Mouse (Mus musculus): Measurements from ENCODE around the gene Capn10. TPM values are rescaled to one million over a fixed set of nuclear protein-coding genes. Genes with fewer than 3 reads are reported as not detected.
A peak's percentile ranks its signal among the peaks of the same experiment; 100 is the strongest.

The Capn10 gene
- 12.5 and 12.6 TPM in 2 replicates for polyA plus RNA-seq (2016; fragmentation: Nextera tagmentation; extraction: Ambion mirVana)

- ATAC-seq, result peak; percentile 99
- Histone ChIP-seq H3K27me3 (replicated peaks) (peaks cover 11% of the 10 kb centered on the region; the same call in 1 of the 2 replicates), H3K9ac (peak within 1 kb of the TSS; percentile 77), H3K4me1 (peaks cover 29% of the 10 kb centered on the region), H3K9me3 (replicated peaks) (no peaks in the 10 kb centered on the region), H3K36me3 (peaks cover 13% of the 10 kb centered on the region), H3K4me3 (peak within 1 kb of the TSS; percentile 74), H3K27ac (peak within 1 kb of the TSS; percentile 86), H3K4me2 (peak within 1 kb of the TSS; percentile 91)
- WGBS (ENCODE audit: insufficient replicate concordance), result under 1% methylated on average over 45 of the region's 45 CpGs
Observed at GRCm38 (mm10) chr1:92934182-92934827, at the start of gene Capn10. Gene Capn10, plus strand, starts transcription at chr1:92934376.

GRCm38 (mm10) chr1:92888901-92889655 lies 45.1 kb upstream of the Capn10 start:
- Histone ChIP-seq H3K27me3 (replicated peaks) (no peaks in the 10 kb centered on the region), H3K27ac (no peak overlapping the region), H3K9me3 (replicated peaks) (no peaks in the 10 kb centered on the region), H3K4me3 (no peak overlapping the region), H3K4me1 (no peaks in the 10 kb centered on the region), H3K36me3 (no peaks in the 10 kb centered on the region), H3K4me2 (no peak overlapping the region), H3K9ac (no peak overlapping the region)
- ATAC-seq, result no peak
- WGBS (ENCODE audit: insufficient replicate concordance), result 61% methylated on average over 7 of the region's 7 CpGs

- Histone ChIP-seq H3K4me1 (no peaks in the 10 kb centered on the region), H3K27me3 (replicated peaks) (no peaks in the 10 kb centered on the region; the same call in 1 of the 2 replicates), H3K9ac (no peak overlapping the region), H3K9me3 (replicated peaks) (no peaks in the 10 kb centered on the region), H3K36me3 (no peaks in the 10 kb centered on the region), H3K4me2 (no peak overlapping the region), H3K4me3 (no peak overlapping the region), H3K27ac (no peak overlapping the region)
- WGBS (ENCODE audit: insufficient replicate concordance), result 53% methylated on average over 3 of the region's 3 CpGs
- no peak for ATAC-seq
Observed at GRCm38 (mm10) chr1:92892791-92893190, 41.4 kb upstream of the Capn10 start.

DNA sequence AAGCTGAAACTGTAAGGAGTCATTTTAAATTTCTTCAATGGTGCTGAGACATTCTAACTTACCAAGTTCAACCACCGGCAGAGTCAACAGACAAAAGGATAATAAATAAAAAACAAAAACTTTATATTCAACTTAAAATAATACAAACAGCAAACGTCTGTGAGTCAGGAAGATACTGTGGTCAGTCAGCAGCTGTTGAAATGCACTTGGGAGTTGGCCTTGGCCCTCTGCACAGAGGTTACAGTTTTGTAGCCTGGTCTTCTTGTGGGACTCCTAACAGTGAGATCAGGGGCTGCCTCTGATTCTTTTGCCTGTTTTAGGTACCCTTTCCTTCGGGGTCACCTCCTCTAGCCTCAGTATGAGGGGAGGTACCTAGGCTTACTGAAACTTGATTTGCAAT lies 40.3 kb upstream of the Capn10 start:
- no peak overlapping the region for H3K4me3 ChIP-seq
- ATAC-seq, result no peak
- H3K9me3 ChIP-seq (replicated peaks), result no peaks in the 10 kb centered on the region
- H3K36me3 ChIP-seq, result no peaks in the 10 kb centered on the region
- H3K4me1 ChIP-seq, result no peaks in the 10 kb centered on the region
- no peak overlapping the region for H3K9ac ChIP-seq
- H3K27ac ChIP-seq, result no peak overlapping the region
- no peak overlapping the region for H3K4me2 ChIP-seq
- WGBS (ENCODE audit: insufficient replicate concordance), result 45% methylated on average over 3 of the region's 3 CpGs
- H3K27me3 ChIP-seq (replicated peaks), result no peaks in the 10 kb centered on the region; the same call in 1 of the 2 replicates

DNA sequence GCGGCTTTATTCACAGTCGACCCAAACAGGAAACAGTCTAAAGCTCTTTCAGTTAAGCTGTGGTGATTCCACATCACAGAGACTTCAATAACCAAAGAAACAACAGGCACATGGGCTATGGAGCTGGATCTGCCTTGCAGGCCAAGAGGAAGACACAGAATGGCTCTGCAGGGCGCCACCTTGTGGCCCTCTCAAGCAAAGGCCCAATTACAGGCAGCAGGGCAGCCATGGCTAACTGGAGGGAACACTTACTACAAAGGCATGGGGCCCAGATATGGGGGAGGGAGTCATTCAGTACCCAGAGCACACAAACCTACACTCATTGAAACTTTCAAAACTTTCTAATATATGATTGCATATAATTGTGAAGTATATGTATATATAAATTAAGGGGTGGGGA lies 39.1 kb upstream of the Capn10 start:
- Histone ChIP-seq H3K4me1 (no peaks in the 10 kb centered on the region), H3K27me3 (replicated peaks) (peaks cover 9% of the 10 kb centered on the region), H3K4me3 (no peak overlapping the region), H3K27ac (no peak overlapping the region), H3K36me3 (no peaks in the 10 kb centered on the region), H3K9me3 (replicated peaks) (no peaks in the 10 kb centered on the region), H3K4me2 (no peak overlapping the region), H3K9ac (no peak overlapping the region)
- no peak for ATAC-seq
- 10% methylated on average over 3 of the region's 3 CpGs for WGBS (ENCODE audit: insufficient replicate concordance)

- no peak within 1 kb of the TSS for H3K9ac ChIP-seq
- 5% methylated on average over 15 of the region's 15 CpGs for WGBS (ENCODE audit: insufficient replicate concordance)
- H3K4me1 ChIP-seq, result peaks cover 18% of the 10 kb centered on the region
- no peak for ATAC-seq
- H3K9me3 ChIP-seq (replicated peaks), result no peaks in the 10 kb centered on the region
- no peaks in the 10 kb centered on the region for H3K36me3 ChIP-seq
- H3K27ac ChIP-seq, result no peak within 1 kb of the TSS
- no peak within 1 kb of the TSS for H3K4me3 ChIP-seq
- peak within 1 kb of the TSS; percentile 29 for H3K4me2 ChIP-seq
- peaks cover 39% of the 10 kb centered on the region for H3K27me3 ChIP-seq (replicated peaks)
Observed at GRCm38 (mm10) chr1:92902786-92903185, 31.4 kb upstream of the Capn10 start, which contains the start of gene Ankmy1. Gene Ankmy1, minus strand, starts transcription at chr1:92902906.

- Histone ChIP-seq H3K36me3 (no peaks in the 10 kb centered on the region), H3K4me3 (no peak overlapping the region), H3K27me3 (replicated peaks) (peaks cover 39% of the 10 kb centered on the region), H3K4me1 (peaks cover 27% of the 10 kb centered on the region), H3K4me2 (no peak overlapping the region), H3K27ac (no peak overlapping the region), H3K9ac (no peak overlapping the region), H3K9me3 (replicated peaks) (no peaks in the 10 kb centered on the region)
- no peak for ATAC-seq
- 61% methylated on average over 4 of the region's 4 CpGs for WGBS (ENCODE audit: insufficient replicate concordance)
Observed at GRCm38 (mm10) chr1:92903627-92904026, 30.5 kb upstream of the Capn10 start.

- H3K27ac ChIP-seq, result no peak overlapping the region
- H3K9ac ChIP-seq, result no peak overlapping the region
- H3K27me3 ChIP-seq (replicated peaks), result peaks cover 34% of the 10 kb centered on the region
- H3K4me2 ChIP-seq, result peak overlapping the region; percentile 91
- no peak for ATAC-seq
- no peak overlapping the region for H3K4me3 ChIP-seq
- no peaks in the 10 kb centered on the region for H3K9me3 ChIP-seq (replicated peaks)
- 64% methylated on average over 2 of the region's 2 CpGs for WGBS (ENCODE audit: insufficient replicate concordance)
- peaks cover 45% of the 10 kb centered on the region for H3K4me1 ChIP-seq
- H3K36me3 ChIP-seq, result no peaks in the 10 kb centered on the region
Observed at GRCm38 (mm10) chr1:92905703-92906310, 28.4 kb upstream of the Capn10 start.

GRCm38 (mm10) chr1:92906779-92907631 lies 27.2 kb upstream of the Capn10 start, which contains the start of gene Dusp28:
Gene Dusp28, plus strand, starts transcription at chr1:92906981.
- Histone ChIP-seq H3K27ac (peak within 1 kb of the TSS; percentile 89), H3K4me1 (peaks cover 54% of the 10 kb centered on the region), H3K4me3 (peak within 1 kb of the TSS; percentile 80), H3K27me3 (replicated peaks) (peaks cover 22% of the 10 kb centered on the region), H3K4me2 (peak within 1 kb of the TSS; percentile 91), H3K9me3 (replicated peaks) (no peaks in the 10 kb centered on the region), H3K36me3 (no peaks in the 10 kb centered on the region), H3K9ac (peak within 1 kb of the TSS; percentile 80)
- WGBS (ENCODE audit: insufficient replicate concordance), result 1% methylated on average over 81 of the region's 81 CpGs
- peak; percentile 91 for ATAC-seq

GRCm38 (mm10) chr1:92907632-92908360 lies 26.4 kb upstream of the Capn10 start:
- peak overlapping the region; percentile 91 for H3K4me2 ChIP-seq
- peaks cover 59% of the 10 kb centered on the region for H3K4me1 ChIP-seq
- ATAC-seq, result peak; percentile 26
- peak overlapping the region; percentile 80 for H3K9ac ChIP-seq
- H3K4me3 ChIP-seq, result peak overlapping the region; percentile 80
- WGBS (ENCODE audit: insufficient replicate concordance), result 41% methylated on average over 20 of the region's 20 CpGs
- H3K9me3 ChIP-seq (replicated peaks), result no peaks in the 10 kb centered on the region
- no peaks in the 10 kb centered on the region for H3K36me3 ChIP-seq
- H3K27ac ChIP-seq, result peak overlapping the region; percentile 89
- H3K27me3 ChIP-seq (replicated peaks), result peaks cover 14% of the 10 kb centered on the region

DNA sequence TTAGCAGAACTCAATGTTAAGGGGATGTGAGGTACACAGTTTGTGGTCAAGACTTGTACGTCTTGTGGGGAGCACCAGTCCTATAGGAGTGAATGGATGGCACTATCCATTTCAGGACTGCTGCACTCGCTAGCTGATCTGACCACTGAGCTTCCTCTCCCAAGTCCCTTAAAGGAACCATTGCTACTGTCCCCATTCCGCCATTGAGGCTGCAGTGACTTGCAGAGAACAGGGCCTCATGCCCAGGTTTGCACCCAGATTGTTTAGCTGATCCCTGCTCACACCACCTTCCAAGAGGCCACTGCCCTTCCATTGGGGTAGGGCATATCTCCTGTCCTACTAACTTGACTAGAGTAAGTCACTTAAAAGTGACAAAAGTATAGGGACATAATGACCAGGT lies 25.5 kb upstream of the Capn10 start:
- H3K36me3 ChIP-seq, result peaks cover 7% of the 10 kb centered on the region
- H3K4me1 ChIP-seq, result peaks cover 58% of the 10 kb centered on the region
- H3K4me2 ChIP-seq, result no peak overlapping the region
- no peaks in the 10 kb centered on the region for H3K9me3 ChIP-seq (replicated peaks)
- peaks cover 8% of the 10 kb centered on the region for H3K27me3 ChIP-seq (replicated peaks)
- H3K27ac ChIP-seq, result no peak overlapping the region
- no peak for ATAC-seq
- no peak overlapping the region for H3K4me3 ChIP-seq
- 81% methylated on average over 3 of the region's 3 CpGs for WGBS (ENCODE audit: insufficient replicate concordance)
- H3K9ac ChIP-seq, result no peak overlapping the region
